Mouse (Mus musculus): ENCODE results near the gene Apol7a. TPM values are rescaled to one million over a fixed set of nuclear protein-coding genes. Genes with fewer than 3 reads are reported as not detected.

Apol7a gene
- polyA plus RNA-seq, 1 experiment from 2014 or later: not detected

GRCm38 (mm10) chr15:77359486-77359885 is 39.4 kb downstream of the Apol7a start:
- no peak overlapping the region for H3K9ac ChIP-seq (replicated peaks)
- ATAC-seq (ENCODE audit: insufficient number of reproducible peaks, insufficient read depth, low FRiP score, low TSS enrichment, low read depth): no peak
- peaks cover 51% of the 10 kb centered on the region for H3K4me1 ChIP-seq (replicated peaks)
- no peak overlapping the region for H3K27ac ChIP-seq
- peak overlapping the region; percentile 57; the same call in 1 of the 2 replicates for H3K4me2 ChIP-seq
- no peaks in the 10 kb centered on the region for H3K9me3 ChIP-seq
- H3K36me3 ChIP-seq: no peaks in the 10 kb centered on the region
- no peak overlapping the region for H3K4me3 ChIP-seq (replicated peaks)
- WGBS: 69% methylated on average over 9 of the region's 9 CpGs
- no peaks in the 10 kb centered on the region for H3K27me3 ChIP-seq

- no peaks in the 10 kb centered on the region for H3K27me3 ChIP-seq
- H3K27ac ChIP-seq: peak overlapping the region; percentile 53; the same call in 1 of the 2 replicates
- 32% methylated on average over 6 of the region's 6 CpGs for WGBS
- no peak; the same call in 1 of the 2 replicates for ATAC-seq (ENCODE audit: insufficient number of reproducible peaks, insufficient read depth, low FRiP score, low TSS enrichment, low read depth)
- no peaks in the 10 kb centered on the region for H3K36me3 ChIP-seq
- H3K9ac ChIP-seq (replicated peaks): peak overlapping the region; percentile 52
- peak overlapping the region; percentile 31 for H3K4me3 ChIP-seq (replicated peaks)
- H3K4me1 ChIP-seq (replicated peaks): peaks cover 52% of the 10 kb centered on the region
- no peaks in the 10 kb centered on the region for H3K9me3 ChIP-seq
- peak overlapping the region; percentile 57 for H3K4me2 ChIP-seq
Measured at GRCm38 (mm10) chr15:77359084-77359483, 39.8 kb downstream of the Apol7a start.

GRCm38 (mm10) chr15:77358320-77359040 is 40.4 kb downstream of the Apol7a start:
- Histone ChIP-seq H3K27me3 (no peaks in the 10 kb centered on the region), H3K36me3 (no peaks in the 10 kb centered on the region), H3K4me2 (peak overlapping the region; percentile 57), H3K4me1 (replicated peaks) (peaks cover 52% of the 10 kb centered on the region), H3K27ac (peak overlapping the region; percentile 93), H3K9ac (replicated peaks) (peak overlapping the region; percentile 52), H3K4me3 (replicated peaks) (peak overlapping the region; percentile 31), H3K9me3 (no peaks in the 10 kb centered on the region)
- 2% methylated on average over 25 of the region's 29 CpGs for WGBS
- peak; percentile 97 for ATAC-seq (ENCODE audit: insufficient number of reproducible peaks, insufficient read depth, low FRiP score, low TSS enrichment, low read depth)

GRCm38 (mm10) chr15:77356248-77356810 is 42.6 kb downstream of the Apol7a start:
- Histone ChIP-seq H3K9me3 (no peaks in the 10 kb centered on the region), H3K4me2 (peak overlapping the region; percentile 32), H3K4me3 (replicated peaks) (no peak overlapping the region), H3K9ac (replicated peaks) (peak overlapping the region; percentile 27; the same call in 1 of the 2 replicates), H3K36me3 (no peaks in the 10 kb centered on the region), H3K27me3 (no peaks in the 10 kb centered on the region), H3K27ac (no peak overlapping the region), H3K4me1 (replicated peaks) (peaks cover 46% of the 10 kb centered on the region)
- ATAC-seq (ENCODE audit: insufficient number of reproducible peaks, insufficient read depth, low FRiP score, low TSS enrichment, low read depth): no peak
- WGBS: 13% methylated on average over 11 of the region's 11 CpGs

GRCm38 (mm10) chr15:77354848-77355551 is 43.9 kb downstream of the Apol7a start:
- Histone ChIP-seq H3K27ac (no peak overlapping the region), H3K4me2 (no peak overlapping the region), H3K9ac (replicated peaks) (no peak overlapping the region), H3K9me3 (no peaks in the 10 kb centered on the region), H3K4me1 (replicated peaks) (peaks cover 46% of the 10 kb centered on the region), H3K36me3 (no peaks in the 10 kb centered on the region), H3K4me3 (replicated peaks) (no peak overlapping the region), H3K27me3 (no peaks in the 10 kb centered on the region)
- ATAC-seq (ENCODE audit: insufficient number of reproducible peaks, insufficient read depth, low FRiP score, low TSS enrichment, low read depth): no peak
- 80% methylated on average over 6 of the region's 6 CpGs for WGBS

- Histone ChIP-seq H3K4me2 (no peak overlapping the region), H3K9me3 (no peaks in the 10 kb centered on the region), H3K27ac (no peak overlapping the region), H3K36me3 (no peaks in the 10 kb centered on the region), H3K4me3 (replicated peaks) (no peak overlapping the region), H3K9ac (replicated peaks) (no peak overlapping the region), H3K4me1 (replicated peaks) (peaks cover 44% of the 10 kb centered on the region), H3K27me3 (no peaks in the 10 kb centered on the region)
- WGBS: 68% methylated on average over 4 of the region's 4 CpGs
- ATAC-seq (ENCODE audit: insufficient number of reproducible peaks, insufficient read depth, low FRiP score, low TSS enrichment, low read depth): no peak
Measured at GRCm38 (mm10) chr15:77354496-77354847, 44.4 kb downstream of the Apol7a start.

- Histone ChIP-seq H3K4me2 (no peak overlapping the region), H3K4me1 (replicated peaks) (peaks cover 37% of the 10 kb centered on the region), H3K4me3 (replicated peaks) (no peak overlapping the region), H3K27ac (no peak overlapping the region), H3K9ac (replicated peaks) (no peak overlapping the region), H3K27me3 (no peaks in the 10 kb centered on the region), H3K9me3 (no peaks in the 10 kb centered on the region), H3K36me3 (no peaks in the 10 kb centered on the region)
- 20% methylated on average over 4 of the region's 4 CpGs for WGBS
- ATAC-seq (ENCODE audit: insufficient number of reproducible peaks, insufficient read depth, low FRiP score, low TSS enrichment, low read depth): no peak
Measured at GRCm38 (mm10) chr15:77353764-77354163, 45.1 kb downstream of the Apol7a start.

- 55% methylated on average over 7 of the region's 7 CpGs for whole genome bisulfite sequencing
Measured at GRCm38 (mm10) chr15:77352863-77353262, 46.0 kb downstream of the Apol7a start.

GRCm38 (mm10) chr15:77350117-77350516 is 48.8 kb downstream of the Apol7a start:
- Histone ChIP-seq H3K36me3 (no peaks in the 10 kb centered on the region), H3K4me3 (replicated peaks) (no peak overlapping the region), H3K4me1 (replicated peaks) (peaks cover 19% of the 10 kb centered on the region), H3K27me3 (no peaks in the 10 kb centered on the region), H3K4me2 (no peak overlapping the region), H3K9ac (replicated peaks) (no peak overlapping the region), H3K9me3 (no peaks in the 10 kb centered on the region), H3K27ac (no peak overlapping the region)
- no peak for ATAC-seq (ENCODE audit: insufficient number of reproducible peaks, insufficient read depth, low FRiP score, low TSS enrichment, low read depth)
- 92% methylated on average over 7 of the region's 7 CpGs for whole genome bisulfite sequencing

More at GRCm38 (mm10) chr15:77352863-77353262, 46.0 kb downstream of the Apol7a start:
- H3K36me3 ChIP-seq: no peaks in the 10 kb centered on the region
- H3K9me3 ChIP-seq: no peaks in the 10 kb centered on the region
- peaks cover 32% of the 10 kb centered on the region for H3K4me1 ChIP-seq (replicated peaks)
- no peak overlapping the region for H3K27ac ChIP-seq
- no peak for ATAC-seq (ENCODE audit: insufficient number of reproducible peaks, insufficient read depth, low FRiP score, low TSS enrichment, low read depth)
- H3K4me2 ChIP-seq: no peak overlapping the region
- no peak overlapping the region for H3K9ac ChIP-seq (replicated peaks)
- H3K27me3 ChIP-seq: no peaks in the 10 kb centered on the region
- no peak overlapping the region for H3K4me3 ChIP-seq (replicated peaks)

GRCm38 (mm10) chr15:77348146-77348545 is 50.8 kb downstream of the Apol7a start:
- Histone ChIP-seq H3K27me3 (no peaks in the 10 kb centered on the region), H3K36me3 (no peaks in the 10 kb centered on the region), H3K9me3 (no peaks in the 10 kb centered on the region), H3K27ac (no peak overlapping the region), H3K4me1 (replicated peaks) (peaks cover 18% of the 10 kb centered on the region), H3K9ac (replicated peaks) (no peak overlapping the region), H3K4me2 (no peak overlapping the region), H3K4me3 (replicated peaks) (no peak overlapping the region)
- ATAC-seq (ENCODE audit: insufficient number of reproducible peaks, insufficient read depth, low FRiP score, low TSS enrichment, low read depth): no peak
- WGBS: 88% methylated on average over 7 of the region's 7 CpGs

Data from limb, embryonic 12.5 days (tissue).